Mouse (Mus musculus): ENCODE measurements around the gene Med12. TPM values are rescaled to one million over a fixed set of nuclear protein-coding genes. Genes with fewer than 3 reads are reported as not detected.

Gene Med12
- polyA plus RNA-seq, 1 experiment from 2014 or later = 25.9 TPM

- no peak overlapping the region for H3K27ac ChIP-seq (replicated peaks in 1 of 2; ENCODE audit: control insufficient read depth in 1 of 2, insufficient read depth in 1 of 2, low read depth in 2 of 2, low read length in 2 of 2)
- no peak overlapping the region for H3K9ac ChIP-seq (ENCODE audit: low read length)
- H3K27me3 ChIP-seq (ENCODE audit: control insufficient read depth, insufficient read depth, low read length) = no peaks in the 10 kb centered on the region
- H3K9me3 ChIP-seq (ENCODE audit: control insufficient read depth, low read length) = no peaks in the 10 kb centered on the region
- no peak for ATAC-seq (ENCODE audit: insufficient number of reproducible peaks, insufficient read depth, low FRiP score, low read depth)
- H3K4me1 ChIP-seq (ENCODE audit: control insufficient read depth in 2 of 2, insufficient read depth in 2 of 2, low read length in 2 of 2) = no peaks in the 10 kb centered on the region
- H3K4me3 ChIP-seq (ENCODE audit: control insufficient read depth in 1 of 2, insufficient read depth in 1 of 2, low read depth in 1 of 2, low read length in 2 of 2) = no peak overlapping the region
- WGBS = 84% methylated on average over 14 of the region's 14 CpGs
- peaks cover 96% of the 10 kb centered on the region for H3K36me3 ChIP-seq (ENCODE audit: control insufficient read depth, insufficient read depth, low read length)
- no peak overlapping the region for H3K4me2 ChIP-seq (ENCODE audit: low read length)
Observed at GRCm38 (mm10) chrX:101285953-101286670, 12.3 kb downstream of the Med12 start.

GRCm38 (mm10) chrX:101287543-101287942 is 13.7 kb downstream of the Med12 start:
- no peak overlapping the region for H3K4me2 ChIP-seq (ENCODE audit: low read length)
- no peaks in the 10 kb centered on the region for H3K27me3 ChIP-seq (ENCODE audit: control insufficient read depth, insufficient read depth, low read length)
- no peak overlapping the region for H3K27ac ChIP-seq (replicated peaks in 1 of 2; ENCODE audit: control insufficient read depth in 1 of 2, insufficient read depth in 1 of 2, low read depth in 2 of 2, low read length in 2 of 2)
- H3K9ac ChIP-seq (ENCODE audit: low read length) = no peak overlapping the region
- H3K36me3 ChIP-seq (ENCODE audit: control insufficient read depth, insufficient read depth, low read length) = peaks cover 97% of the 10 kb centered on the region
- no peak for ATAC-seq (ENCODE audit: insufficient number of reproducible peaks, insufficient read depth, low FRiP score, low read depth)
- H3K4me1 ChIP-seq (ENCODE audit: control insufficient read depth in 2 of 2, insufficient read depth in 2 of 2, low read length in 2 of 2) = no peaks in the 10 kb centered on the region
- WGBS = 58% methylated on average over 3 of the region's 3 CpGs
- no peaks in the 10 kb centered on the region for H3K9me3 ChIP-seq (ENCODE audit: control insufficient read depth, low read length)
- no peak overlapping the region for H3K4me3 ChIP-seq (ENCODE audit: control insufficient read depth in 1 of 2, insufficient read depth in 1 of 2, low read depth in 1 of 2, low read length in 2 of 2)

GRCm38 (mm10) chrX:101288432-101288831 is 14.6 kb downstream of the Med12 start:
- no peaks in the 10 kb centered on the region for H3K4me1 ChIP-seq (ENCODE audit: control insufficient read depth in 2 of 2, insufficient read depth in 2 of 2, low read length in 2 of 2)
- no peak overlapping the region for H3K9ac ChIP-seq (ENCODE audit: low read length)
- no peak overlapping the region for H3K27ac ChIP-seq (replicated peaks in 1 of 2; ENCODE audit: control insufficient read depth in 1 of 2, insufficient read depth in 1 of 2, low read depth in 2 of 2, low read length in 2 of 2)
- H3K9me3 ChIP-seq (ENCODE audit: control insufficient read depth, low read length) = no peaks in the 10 kb centered on the region
- H3K4me3 ChIP-seq (ENCODE audit: control insufficient read depth in 1 of 2, insufficient read depth in 1 of 2, low read depth in 1 of 2, low read length in 2 of 2) = no peak overlapping the region
- no peak for ATAC-seq (ENCODE audit: insufficient number of reproducible peaks, insufficient read depth, low FRiP score, low read depth)
- 85% methylated on average over 6 of the region's 6 CpGs for WGBS
- H3K36me3 ChIP-seq (ENCODE audit: control insufficient read depth, insufficient read depth, low read length) = peaks cover 98% of the 10 kb centered on the region
- H3K27me3 ChIP-seq (ENCODE audit: control insufficient read depth, insufficient read depth, low read length) = no peaks in the 10 kb centered on the region
- no peak overlapping the region for H3K4me2 ChIP-seq (ENCODE audit: low read length)

GRCm38 (mm10) chrX:101289037-101289436 is 15.2 kb downstream of the Med12 start:
- no peaks in the 10 kb centered on the region for H3K4me1 ChIP-seq (ENCODE audit: control insufficient read depth in 2 of 2, insufficient read depth in 2 of 2, low read length in 2 of 2)
- H3K36me3 ChIP-seq (ENCODE audit: control insufficient read depth, insufficient read depth, low read length) = peaks cover 98% of the 10 kb centered on the region
- H3K27ac ChIP-seq (replicated peaks in 1 of 2; ENCODE audit: control insufficient read depth in 1 of 2, insufficient read depth in 1 of 2, low read depth in 2 of 2, low read length in 2 of 2) = no peak overlapping the region
- ATAC-seq (ENCODE audit: insufficient number of reproducible peaks, insufficient read depth, low FRiP score, low read depth) = no peak
- no peak overlapping the region for H3K4me3 ChIP-seq (ENCODE audit: control insufficient read depth in 1 of 2, insufficient read depth in 1 of 2, low read depth in 1 of 2, low read length in 2 of 2)
- WGBS = 82% methylated on average over 7 of the region's 7 CpGs
- H3K9ac ChIP-seq (ENCODE audit: low read length) = no peak overlapping the region
- H3K27me3 ChIP-seq (ENCODE audit: control insufficient read depth, insufficient read depth, low read length) = no peaks in the 10 kb centered on the region
- H3K9me3 ChIP-seq (ENCODE audit: control insufficient read depth, low read length) = no peaks in the 10 kb centered on the region
- no peak overlapping the region for H3K4me2 ChIP-seq (ENCODE audit: low read length)

GRCm38 (mm10) chrX:101290111-101290510 is 16.3 kb downstream of the Med12 start:
- H3K27ac ChIP-seq (replicated peaks in 1 of 2; ENCODE audit: control insufficient read depth in 1 of 2, insufficient read depth in 1 of 2, low read depth in 2 of 2, low read length in 2 of 2) = no peak overlapping the region
- H3K4me3 ChIP-seq (ENCODE audit: control insufficient read depth in 1 of 2, insufficient read depth in 1 of 2, low read depth in 1 of 2, low read length in 2 of 2) = no peak overlapping the region
- 71% methylated on average over 10 of the region's 10 CpGs for WGBS
- H3K4me2 ChIP-seq (ENCODE audit: low read length) = no peak overlapping the region
- H3K27me3 ChIP-seq (ENCODE audit: control insufficient read depth, insufficient read depth, low read length) = no peaks in the 10 kb centered on the region
- H3K4me1 ChIP-seq (ENCODE audit: control insufficient read depth in 2 of 2, insufficient read depth in 2 of 2, low read length in 2 of 2) = no peaks in the 10 kb centered on the region
- no peak overlapping the region for H3K9ac ChIP-seq (ENCODE audit: low read length)
- no peak for ATAC-seq (ENCODE audit: insufficient number of reproducible peaks, insufficient read depth, low FRiP score, low read depth)
- H3K36me3 ChIP-seq (ENCODE audit: control insufficient read depth, insufficient read depth, low read length) = peaks cover 97% of the 10 kb centered on the region
- H3K9me3 ChIP-seq (ENCODE audit: control insufficient read depth, low read length) = no peaks in the 10 kb centered on the region

- Histone ChIP-seq H3K4me2 (ENCODE audit: low read length) (peak within 1 kb of the TSS; percentile 61), H3K36me3 (ENCODE audit: control insufficient read depth, insufficient read depth, low read length) (peaks cover 34% of the 10 kb centered on the region), H3K4me3 (ENCODE audit: control insufficient read depth in 1 of 2, insufficient read depth in 1 of 2, low read depth in 1 of 2, low read length in 2 of 2) (peak within 1 kb of the TSS; percentile 32 to 40), H3K27ac (replicated peaks in 1 of 2; ENCODE audit: control insufficient read depth in 1 of 2, insufficient read depth in 1 of 2, low read depth in 2 of 2, low read length in 2 of 2) (no peak within 1 kb of the TSS), H3K9me3 (ENCODE audit: control insufficient read depth, low read length) (no peaks in the 10 kb centered on the region), H3K4me1 (ENCODE audit: control insufficient read depth in 2 of 2, insufficient read depth in 2 of 2, low read length in 2 of 2) (no peaks in the 10 kb centered on the region; a peak in 2 of 4 replicates), H3K9ac (ENCODE audit: low read length) (peak within 1 kb of the TSS; percentile 61; the same call in 1 of the 2 replicates), H3K27me3 (ENCODE audit: control insufficient read depth, insufficient read depth, low read length) (no peaks in the 10 kb centered on the region)
- ATAC-seq (ENCODE audit: insufficient number of reproducible peaks, insufficient read depth, low FRiP score, low read depth) = no peak
- WGBS = 20% methylated on average over 23 of the region's 24 CpGs
Observed at GRCm38 (mm10) chrX:101299055-101299454, 25.2 kb downstream of the Med12 start, which contains the start of gene Nlgn3. Gene Nlgn3 (plus strand): TSS chrX:101299168.

GRCm38 (mm10) chrX:101299473-101300426 is 25.9 kb downstream of the Med12 start:
- Histone ChIP-seq H3K36me3 (ENCODE audit: control insufficient read depth, insufficient read depth, low read length) (peaks cover 28% of the 10 kb centered on the region), H3K4me3 (ENCODE audit: control insufficient read depth in 1 of 2, insufficient read depth in 1 of 2, low read depth in 1 of 2, low read length in 2 of 2) (peak overlapping the region; percentile 32 to 40), H3K4me1 (ENCODE audit: control insufficient read depth in 2 of 2, insufficient read depth in 2 of 2, low read length in 2 of 2) (no peaks in the 10 kb centered on the region; a peak in 2 of 4 replicates), H3K4me2 (ENCODE audit: low read length) (peak overlapping the region; percentile 61), H3K9ac (ENCODE audit: low read length) (peak overlapping the region; percentile 61; the same call in 1 of the 2 replicates), H3K9me3 (ENCODE audit: control insufficient read depth, low read length) (no peaks in the 10 kb centered on the region), H3K27ac (replicated peaks in 1 of 2; ENCODE audit: control insufficient read depth in 1 of 2, insufficient read depth in 1 of 2, low read depth in 2 of 2, low read length in 2 of 2) (no peak overlapping the region), H3K27me3 (ENCODE audit: control insufficient read depth, insufficient read depth, low read length) (no peaks in the 10 kb centered on the region)
- ATAC-seq (ENCODE audit: insufficient number of reproducible peaks, insufficient read depth, low FRiP score, low read depth) = no peak
- WGBS = 39% methylated on average over 11 of the region's 13 CpGs

Measured in heart, embryonic 14.5 days (tissue).